Mouse (Mus musculus) hindbrain, embryonic 13.5 days (tissue): ENCODE data around the gene Pex13. TPM values are rescaled to one million over a fixed set of nuclear protein-coding genes. Genes with fewer than 3 reads are reported as not detected.

Experiments
- ATAC-seq: fragments of 200-750 bp; cut with Nextera tagmentation; 2 replicates; pipeline ENCODE4 v1.8.0; 2017; ENCODE audit warnings: moderate TSS enrichment; ENCODE audit not compliant: low FRiP score
- H3K27ac ChIP-seq: fragments of 300-500 bp; sonication (generic); 2 replicates; pipeline ENCODE4 v1.5.1; 2015; ENCODE audit warnings: inconsistent platforms, mild to moderate bottlenecking, moderate library complexity
- H3K27me3 ChIP-seq: fragments of 300-500 bp; sonication (generic); 2 replicates; pipeline ENCODE4 v1.6.1; 2015; ENCODE audit warnings: mild to moderate bottlenecking, inconsistent platforms
- H3K36me3 ChIP-seq: fragments of 300-500 bp; sonication (generic); 2 replicates; pipeline ENCODE4 v1.6.1; 2015; ENCODE audit warnings: mild to moderate bottlenecking, inconsistent platforms
- H3K4me1 ChIP-seq: fragments of 300-500 bp; sonication (generic); replicated peaks from 2 replicates; pipeline ENCODE4 v1.6.1; 2015; ENCODE audit warnings: inconsistent platforms
- H3K4me2 ChIP-seq: fragments of 300-500 bp; sonication (generic); 2 replicates; pipeline ENCODE4 v1.6.1; 2015; ENCODE audit warnings: inconsistent platforms, mild to moderate bottlenecking, moderate library complexity
- H3K4me3 ChIP-seq: fragments of 300-500 bp; sonication (generic); 2 replicates; pipeline ENCODE4 v1.5.1; 2015; ENCODE audit warnings: mild to moderate bottlenecking, inconsistent platforms
- H3K9ac ChIP-seq: fragments of 300-500 bp; sonication (generic); 2 replicates; pipeline ENCODE4 v1.6.1; 2015; ENCODE audit warnings: mild to moderate bottlenecking, inconsistent platforms
- H3K9me3 ChIP-seq: fragments of 300-500 bp; sonication (generic); 2 replicates; pipeline ENCODE4 v1.6.1; 2016; ENCODE audit warnings: inconsistent platforms
- WGBS: fragments of 180-500 bp; shearing (Covaris S2); methylation state at CpG from one replicate; pipeline ENCODE4 v1.1.7; 2015; 5-methylcytosine and 5-hydroxymethylcytosine counted together
- polyA plus RNA-seq: library from polyadenylated mRNA; unstranded; fragments of >200 nt; fragmentation: Nextera tagmentation; extraction: Ambion mirVana; gene quantifications from 2 replicates; pipeline ENCODE4 v1.2.1, GENCODE M21; 2015

Pex13 gene
- polyA plus RNA-seq, 1 experiment from 2014 or later = 33.2 TPM

GRCm38 (mm10) chr11:23679044-23679642, 13.4 kb upstream of the Pex13 start:
- H3K4me2 ChIP-seq = no peak overlapping the region
- 43% methylated on average over 3 of the region's 3 CpGs for WGBS
- no peak overlapping the region for H3K4me3 ChIP-seq
- no peaks in the 10 kb centered on the region for H3K9me3 ChIP-seq
- peaks cover 78% of the 10 kb centered on the region for H3K36me3 ChIP-seq
- ATAC-seq = peak; percentile 46
- H3K4me1 ChIP-seq = no peaks in the 10 kb centered on the region
- no peak overlapping the region for H3K27ac ChIP-seq
- no peaks in the 10 kb centered on the region for H3K27me3 ChIP-seq
- no peak overlapping the region for H3K9ac ChIP-seq

DNA sequence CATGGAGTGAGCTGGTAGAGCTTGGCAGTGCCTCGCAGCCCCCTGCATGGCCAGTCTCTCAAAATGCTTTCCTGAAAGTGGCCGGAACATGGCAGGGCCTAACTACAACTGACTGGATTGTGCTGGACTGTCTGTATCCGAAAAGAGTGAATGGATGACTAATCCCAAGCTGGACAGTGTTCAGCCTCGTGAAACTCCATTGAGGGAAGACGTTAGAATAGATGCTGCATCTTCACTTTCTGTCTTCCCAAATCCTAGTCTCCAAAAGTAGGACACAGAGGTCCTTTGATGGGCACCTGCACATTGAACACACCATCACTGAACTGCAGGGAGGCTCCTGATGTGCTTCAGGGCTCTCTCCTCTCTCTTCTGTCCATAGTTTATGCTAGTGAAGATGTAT, 10.3 kb upstream of the Pex13 start:
- Histone ChIP-seq H3K4me1 (no peaks in the 10 kb centered on the region), H3K4me2 (no peak overlapping the region), H3K9ac (no peak overlapping the region), H3K27ac (no peak overlapping the region), H3K9me3 (no peaks in the 10 kb centered on the region), H3K27me3 (no peaks in the 10 kb centered on the region), H3K36me3 (peaks cover 71% of the 10 kb centered on the region), H3K4me3 (no peak overlapping the region)
- no peak for ATAC-seq
- 87% methylated on average over 5 of the region's 5 CpGs for WGBS

GRCm38 (mm10) chr11:23672256-23672749, 6.5 kb upstream of the Pex13 start:
- Histone ChIP-seq H3K9me3 (no peaks in the 10 kb centered on the region), H3K4me3 (no peak overlapping the region), H3K27ac (no peak overlapping the region), H3K27me3 (no peaks in the 10 kb centered on the region), H3K36me3 (peaks cover 46% of the 10 kb centered on the region), H3K4me1 (peaks cover 5% of the 10 kb centered on the region), H3K4me2 (no peak overlapping the region), H3K9ac (no peak overlapping the region)
- WGBS = 92% methylated on average over 4 of the region's 4 CpGs
- ATAC-seq = no peak

DNA sequence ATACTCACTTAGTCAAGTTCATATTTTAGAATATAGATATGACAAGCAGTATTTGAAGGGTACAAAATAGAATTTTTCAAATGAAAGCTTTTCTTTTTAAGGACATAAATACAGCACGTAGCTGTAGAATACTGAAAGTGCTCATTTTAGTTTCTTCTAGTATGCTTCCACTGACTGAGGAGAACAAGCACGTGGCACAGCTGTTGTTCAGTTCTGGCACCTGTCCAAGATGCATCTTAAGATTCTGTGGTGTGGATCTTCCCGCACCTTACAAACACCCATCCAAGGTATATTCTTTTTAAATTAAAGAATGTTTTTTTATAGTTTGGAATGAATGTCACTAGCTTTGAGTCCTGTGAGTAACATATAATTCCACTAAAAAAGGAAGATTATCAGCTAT, 1.4 kb upstream of the Pex13 start:
- H3K27me3 ChIP-seq = no peaks in the 10 kb centered on the region
- peaks cover 24% of the 10 kb centered on the region for H3K4me1 ChIP-seq
- no peaks in the 10 kb centered on the region for H3K36me3 ChIP-seq
- no peaks in the 10 kb centered on the region for H3K9me3 ChIP-seq
- H3K27ac ChIP-seq = no peak overlapping the region
- ATAC-seq = no peak
- no peak overlapping the region for H3K9ac ChIP-seq
- peak overlapping the region; percentile 91 for H3K4me3 ChIP-seq
- peak overlapping the region; percentile 78 for H3K4me2 ChIP-seq
- WGBS = 37% methylated on average over 3 of the region's 3 CpGs

DNA sequence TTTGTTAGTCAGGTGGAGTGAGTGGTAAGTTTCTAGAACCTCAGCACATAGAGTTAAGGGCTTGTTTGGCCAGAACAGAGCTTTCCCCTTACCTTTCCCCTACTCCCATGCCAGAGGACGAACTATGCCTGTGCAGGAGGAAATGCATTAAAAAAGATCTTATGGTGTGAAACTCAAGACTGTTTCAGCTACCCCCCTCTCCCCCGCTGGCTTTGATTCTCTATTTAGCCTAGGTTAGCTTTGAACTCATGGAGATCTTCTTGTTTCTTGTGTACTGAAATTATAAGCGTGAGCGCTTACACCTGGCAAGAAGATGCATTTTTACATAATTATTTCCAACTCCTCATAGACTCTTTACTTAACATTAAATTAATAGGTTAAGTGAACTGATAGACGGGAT, 767 bp upstream of the Pex13 start:
- Histone ChIP-seq H3K4me3 (peak overlapping the region; percentile 91), H3K4me2 (peak overlapping the region; percentile 78), H3K9me3 (no peaks in the 10 kb centered on the region), H3K27ac (peak overlapping the region; percentile 97), H3K27me3 (no peaks in the 10 kb centered on the region), H3K36me3 (no peaks in the 10 kb centered on the region), H3K9ac (peak overlapping the region; percentile 92), H3K4me1 (peaks cover 25% of the 10 kb centered on the region)
- ATAC-seq = no peak
- 12% methylated on average over 5 of the region's 5 CpGs for WGBS

- H3K4me1 ChIP-seq = peaks cover 25% of the 10 kb centered on the region
- peak within 1 kb of the TSS; percentile 97 for H3K27ac ChIP-seq
- H3K27me3 ChIP-seq = no peaks in the 10 kb centered on the region
- H3K9ac ChIP-seq = peak within 1 kb of the TSS; percentile 92
- H3K9me3 ChIP-seq = no peaks in the 10 kb centered on the region
- ATAC-seq = peak; percentile 73
- H3K4me2 ChIP-seq = peak within 1 kb of the TSS; percentile 78
- H3K36me3 ChIP-seq = no peaks in the 10 kb centered on the region
- H3K4me3 ChIP-seq = peak within 1 kb of the TSS; percentile 91
- under 1% methylated on average over 39 of the region's 40 CpGs for WGBS
Observed at GRCm38 (mm10) chr11:23665311-23665786, 410 bp downstream of the Pex13 start, which contains the start of gene Pus10. Gene Pus10 (plus strand): TSS chr11:23665674.

DNA sequence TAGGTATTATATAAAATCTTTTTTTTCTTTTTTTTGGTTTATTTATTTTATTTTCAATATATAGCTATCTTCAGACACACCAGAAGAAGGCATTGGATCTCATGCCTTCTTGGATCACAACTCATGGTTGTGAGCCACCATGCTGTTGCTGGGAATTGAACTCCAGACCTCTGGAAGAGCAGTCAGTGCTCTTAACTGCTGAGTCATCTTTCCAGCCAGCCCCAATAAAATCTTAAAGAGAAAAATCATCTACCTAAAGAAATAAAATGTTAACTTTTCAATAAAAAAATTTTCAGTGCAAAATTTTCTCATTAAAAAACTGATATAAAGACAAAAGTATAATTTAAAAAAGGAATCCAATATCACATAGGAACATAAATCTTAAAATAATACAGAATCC, 1.5 kb downstream of the Pex13 start:
- no peak overlapping the region for H3K9ac ChIP-seq
- H3K27me3 ChIP-seq = no peaks in the 10 kb centered on the region
- H3K4me3 ChIP-seq = no peak overlapping the region
- H3K27ac ChIP-seq = no peak overlapping the region
- H3K36me3 ChIP-seq = no peaks in the 10 kb centered on the region
- H3K4me1 ChIP-seq = peaks cover 25% of the 10 kb centered on the region
- no peaks in the 10 kb centered on the region for H3K9me3 ChIP-seq
- no peak overlapping the region for H3K4me2 ChIP-seq
- no peak for ATAC-seq

DNA sequence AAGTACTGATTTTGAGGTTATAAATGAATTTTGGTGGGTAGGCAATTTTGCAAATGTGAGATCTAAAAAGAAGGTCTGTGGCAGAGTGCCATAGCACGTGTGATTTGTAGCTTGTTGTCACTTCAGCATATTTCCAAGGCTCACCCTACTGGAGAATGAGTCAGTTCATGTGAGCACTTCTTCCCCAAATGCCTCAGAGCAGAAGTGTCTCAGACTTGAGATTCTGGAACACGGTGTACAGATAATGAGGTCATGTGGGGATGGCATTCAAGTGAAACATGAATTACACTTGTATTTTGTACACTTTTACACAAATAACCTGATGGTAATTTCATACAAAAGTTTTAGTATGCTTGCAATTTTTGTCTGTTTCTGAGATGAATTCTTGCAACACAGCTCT, 8.0 kb downstream of the Pex13 start:
- H3K9me3 ChIP-seq = no peaks in the 10 kb centered on the region
- H3K4me1 ChIP-seq = peaks cover 7% of the 10 kb centered on the region
- H3K36me3 ChIP-seq = no peaks in the 10 kb centered on the region
- 91% methylated on average over 2 of the region's 2 CpGs for WGBS
- no peak overlapping the region for H3K27ac ChIP-seq
- no peak overlapping the region for H3K9ac ChIP-seq
- H3K27me3 ChIP-seq = no peaks in the 10 kb centered on the region
- no peak overlapping the region for H3K4me3 ChIP-seq
- no peak overlapping the region for H3K4me2 ChIP-seq
- no peak for ATAC-seq

DNA sequence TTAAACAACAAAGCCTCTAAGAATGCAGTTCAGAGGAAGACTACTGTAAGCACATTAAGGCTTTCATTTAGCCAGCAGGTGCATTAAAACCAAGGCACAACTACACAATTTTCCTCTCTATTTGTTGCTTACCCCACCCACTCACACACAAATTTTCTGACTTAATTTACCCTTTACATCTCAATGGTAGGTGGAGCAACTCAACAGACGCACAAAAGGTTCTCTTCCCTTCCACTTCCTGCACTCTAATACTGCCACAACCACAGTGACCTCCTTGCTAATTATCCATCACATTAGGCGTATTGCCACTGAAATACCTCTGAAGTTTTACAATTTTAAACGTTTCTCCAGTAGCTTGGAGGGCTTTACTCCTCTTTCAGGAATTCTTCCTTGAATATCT, 12.1 kb downstream of the Pex13 start:
- Histone ChIP-seq H3K4me1 (no peaks in the 10 kb centered on the region), H3K9me3 (no peaks in the 10 kb centered on the region), H3K4me2 (no peak overlapping the region), H3K27me3 (no peaks in the 10 kb centered on the region), H3K27ac (no peak overlapping the region), H3K36me3 (peaks cover 20% of the 10 kb centered on the region), H3K4me3 (no peak overlapping the region), H3K9ac (no peak overlapping the region)
- WGBS = 57% methylated on average over 3 of the region's 3 CpGs
- no peak for ATAC-seq

- no peak overlapping the region for H3K4me3 ChIP-seq
- H3K4me1 ChIP-seq = no peaks in the 10 kb centered on the region
- H3K9ac ChIP-seq = no peak overlapping the region
- no peak overlapping the region for H3K27ac ChIP-seq
- H3K36me3 ChIP-seq = peaks cover 43% of the 10 kb centered on the region
- no peaks in the 10 kb centered on the region for H3K9me3 ChIP-seq
- no peak for ATAC-seq
- WGBS = 94% methylated on average over 3 of the region's 3 CpGs
- no peaks in the 10 kb centered on the region for H3K27me3 ChIP-seq
- H3K4me2 ChIP-seq = no peak overlapping the region
Observed at GRCm38 (mm10) chr11:23647835-23648234, 17.9 kb downstream of the Pex13 start.

- Histone ChIP-seq H3K36me3 (peaks cover 47% of the 10 kb centered on the region), H3K9ac (no peak overlapping the region), H3K4me1 (no peaks in the 10 kb centered on the region), H3K4me2 (no peak overlapping the region), H3K27me3 (no peaks in the 10 kb centered on the region), H3K9me3 (no peaks in the 10 kb centered on the region), H3K4me3 (no peak overlapping the region), H3K27ac (no peak overlapping the region)
- no peak for ATAC-seq
Observed at GRCm38 (mm10) chr11:23647431-23647830, 18.3 kb downstream of the Pex13 start.

DNA sequence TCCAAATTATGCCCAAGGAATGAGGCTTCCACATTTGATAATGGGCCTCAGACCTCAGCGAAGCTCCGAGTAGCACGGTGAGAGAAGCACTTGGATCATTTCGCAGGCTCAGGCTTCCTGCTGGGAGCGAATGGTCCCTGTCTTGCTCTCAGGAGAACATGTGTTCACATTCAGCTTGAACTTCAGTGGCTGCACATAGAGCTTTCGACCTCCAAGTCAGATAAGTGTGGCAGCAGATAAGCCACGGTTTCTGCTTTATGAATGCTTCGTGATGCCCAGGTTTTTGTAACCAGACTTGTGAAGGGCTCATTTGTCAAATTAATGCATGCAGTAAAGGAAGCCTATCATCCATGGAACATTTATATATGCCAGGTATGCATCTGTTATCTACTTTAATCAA, 31.2 kb downstream of the Pex13 start:
- H3K9ac ChIP-seq = no peak overlapping the region
- H3K27me3 ChIP-seq = no peaks in the 10 kb centered on the region
- no peak for ATAC-seq
- H3K9me3 ChIP-seq = no peaks in the 10 kb centered on the region
- no peak overlapping the region for H3K27ac ChIP-seq
- H3K4me2 ChIP-seq = peak overlapping the region; percentile 55; the same call in 1 of the 2 replicates
- H3K36me3 ChIP-seq = peaks cover 4% of the 10 kb centered on the region; the same call in 1 of the 2 replicates
- H3K4me1 ChIP-seq = peaks cover 29% of the 10 kb centered on the region
- no peak overlapping the region for H3K4me3 ChIP-seq
- WGBS = 62% methylated on average over 8 of the region's 8 CpGs

DNA sequence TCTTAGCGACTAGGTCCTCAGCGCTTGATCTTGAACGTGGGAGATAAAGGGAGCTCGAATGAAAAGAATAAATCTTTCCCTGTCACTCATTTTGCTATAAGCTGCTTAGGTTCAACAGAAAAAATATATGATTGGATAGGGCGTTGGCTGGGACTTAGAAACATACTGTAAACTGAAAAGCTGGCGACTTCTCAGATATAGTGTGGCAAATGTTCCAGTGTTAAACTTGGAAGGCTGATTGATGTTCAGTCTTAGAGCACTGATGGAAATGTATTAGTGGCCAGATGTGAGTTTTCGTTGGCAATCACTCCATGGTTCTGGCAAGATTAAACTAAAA, 31.9 kb downstream of the Pex13 start:
- 11% methylated on average over 7 of the region's 7 CpGs for WGBS
- ATAC-seq = peak; percentile 49
- Histone ChIP-seq H3K27me3 (no peaks in the 10 kb centered on the region), H3K36me3 (no peaks in the 10 kb centered on the region), H3K9ac (peak overlapping the region; percentile 98), H3K4me3 (peak overlapping the region; percentile 89), H3K27ac (peak overlapping the region; percentile 97), H3K9me3 (no peaks in the 10 kb centered on the region), H3K4me2 (peak overlapping the region; percentile 55), H3K4me1 (peaks cover 30% of the 10 kb centered on the region)
